Mouse (Mus musculus) cerebellum, adult 8-10 months (tissue): ENCODE results near the gene Slc17a4.

Source experiments
- DNase-seq: peaks from one replicate; pipeline ENCODE4 v3.0.0; 2022

Slc17a4 gene

GRCm38 (mm10) chr13:23889011-23889605, 25.7 kb downstream of the Slc17a4 start:
- no peak for DNase-seq

- no peak for DNase-seq
Measured at GRCm38 (mm10) chr13:23887026-23887725, 27.6 kb downstream of the Slc17a4 start.

- no peak for DNase-seq
Measured at GRCm38 (mm10) chr13:23885540-23885939, 29.3 kb downstream of the Slc17a4 start.

- DNase-seq: no peak
Measured at GRCm38 (mm10) chr13:23879636-23880035, 35.2 kb downstream of the Slc17a4 start.

- DNase-seq: no peak
Measured at GRCm38 (mm10) chr13:23879106-23879505, 35.7 kb downstream of the Slc17a4 start.

GRCm38 (mm10) chr13:23873141-23873540, 41.7 kb downstream of the Slc17a4 start:
- no peak for DNase-seq

- no peak for DNase-seq
Measured at GRCm38 (mm10) chr13:23869996-23870395, 44.8 kb downstream of the Slc17a4 start.

- no peak for DNase-seq
Measured at GRCm38 (mm10) chr13:23868790-23869533, 45.8 kb downstream of the Slc17a4 start.

- no peak for DNase-seq
Measured at GRCm38 (mm10) chr13:23867405-23867804, 47.4 kb downstream of the Slc17a4 start, which contains the start of gene Slc17a1. TSS of gene Slc17a1 (plus strand) at chr13:23867750.

GRCm38 (mm10) chr13:23867000-23867399, 47.8 kb downstream of the Slc17a4 start:
- no peak for DNase-seq

- DNase-seq: no peak
Measured at GRCm38 (mm10) chr13:23866086-23866710, 48.6 kb downstream of the Slc17a4 start.

GRCm38 (mm10) chr13:23864711-23865110, 50.1 kb downstream of the Slc17a4 start:
- DNase-seq: no peak

GRCm38 (mm10) chr13:23861815-23862214, 53.0 kb downstream of the Slc17a4 start:
- DNase-seq: no peak

- no peak for DNase-seq
Measured at GRCm38 (mm10) chr13:23856401-23856800, 58.4 kb downstream of the Slc17a4 start.

GRCm38 (mm10) chr13:23849299-23849698, 65.5 kb downstream of the Slc17a4 start:
- no peak for DNase-seq
